Mouse (Mus musculus) MEL (cell line): ENCODE data around the gene Tmeff1. TPM values are rescaled to one million over a fixed set of nuclear protein-coding genes. Genes with fewer than 3 reads are reported as not detected.

Experiments used
- DNase-seq: peaks from one replicate; pipeline ENCODE4 v3.0.0; 2011; ENCODE audit warnings: low read depth, low spot score
- H3K27ac ChIP-seq: 2 replicates; pipeline ENCODE4 v1.5.1; 2012; ENCODE audit warnings: low read depth, mild to moderate bottlenecking, control low read depth, low read length, moderate library complexity; ENCODE audit not compliant: control insufficient read depth
- H3K27me3 ChIP-seq, 2 experiments: fragments of 150-350 bp in 1 of 2; sonication (generic) in 1 of 2; 2 replicates each; pipeline ENCODE4 v1.6.1; 2012; ENCODE audit warnings: low read length in 2 of 2, mild to moderate bottlenecking in 2 of 2, improper control_type of control experiment in 1 of 2, moderate library complexity in 1 of 2; ENCODE audit not compliant: insufficient read depth in 2 of 2, control insufficient read depth in 1 of 2
- H3K36me3 ChIP-seq, 2 experiments: 2 replicates each; pipeline ENCODE4 v1.6.1; 2012 to 2014; ENCODE audit warnings: low read length in 2 of 2, improper control_type of control experiment in 1 of 2, inconsistent platforms in 1 of 2, mild to moderate bottlenecking in 1 of 2; ENCODE audit not compliant: insufficient read depth in 2 of 2, control insufficient read depth in 1 of 2
- H3K4me1 ChIP-seq, 2 experiments: fragments of 150-350 bp in 1 of 2; sonication (generic) in 1 of 2; 2 replicates each; pipeline ENCODE4 v1.6.1; 2012; ENCODE audit warnings: low read length in 2 of 2, improper control_type of control experiment in 1 of 2, mild to moderate bottlenecking in 1 of 2; ENCODE audit not compliant: insufficient read depth in 2 of 2, control insufficient read depth in 1 of 2
- H3K4me3 ChIP-seq, 2 experiments: fragments of 150-350 bp in 1 of 2; sonication (generic) in 1 of 2; 2 replicates each; pipeline ENCODE4 v1.5.1; 2012; ENCODE audit warnings: low read depth in 2 of 2, low read length in 2 of 2, mild to moderate bottlenecking in 2 of 2, moderate library complexity in 2 of 2, control low read depth in 1 of 2, improper control_type of control experiment in 1 of 2; ENCODE audit not compliant: control insufficient read depth in 1 of 2, insufficient read depth in 1 of 2
- H3K79me2 ChIP-seq: 2 replicates; pipeline ENCODE4 v1.6.1; 2012; ENCODE audit warnings: mild to moderate bottlenecking, low read length, moderate library complexity; ENCODE audit not compliant: control insufficient read depth, poor library complexity, insufficient read depth
- H3K9ac ChIP-seq: 2 replicates; pipeline ENCODE4 v1.6.1; 2012; ENCODE audit warnings: low read depth, mild to moderate bottlenecking, control low read depth, low read length, moderate library complexity; ENCODE audit not compliant: control insufficient read depth, poor library complexity, severe bottlenecking
- H3K9me3 ChIP-seq: fragments of 150-350 bp; sonication (generic); replicated peaks from 2 replicates; pipeline ENCODE4 v1.6.1; 2012; ENCODE audit warnings: mild to moderate bottlenecking, low read length, improper control_type of control experiment, moderate library complexity; ENCODE audit not compliant: insufficient read depth
- CHD1 ChIP-seq: IDR thresholded peaks from 2 replicates; pipeline ENCODE4 v1.6.1; 2012; ENCODE audit warnings: low read depth, mild to moderate bottlenecking, inconsistent platforms, low read length, improper control_type of control experiment
- EP300 ChIP-seq, 2 experiments: IDR thresholded peaks; 2 replicates each; pipeline ENCODE4 v1.6.1; 2011; ENCODE audit warnings: improper control_type of control experiment in 2 of 2, low read length in 2 of 2, low read depth in 1 of 2, mild to moderate bottlenecking in 1 of 2
- ETS1 ChIP-seq: IDR thresholded peaks from 2 replicates; pipeline ENCODE4 v1.6.1; 2012; ENCODE audit warnings: low read depth, mild to moderate bottlenecking, inconsistent platforms, low read length, improper control_type of control experiment, moderate library complexity
- GATA1 ChIP-seq: IDR thresholded peaks from 2 replicates; pipeline ENCODE4 v1.6.1; 2011; ENCODE audit warnings: low read depth, low read length, improper control_type of control experiment
- HCFC1 ChIP-seq: IDR thresholded peaks from 2 replicates; pipeline ENCODE4 v1.6.1; 2012; ENCODE audit warnings: low read depth, mild to moderate bottlenecking, inconsistent platforms, low read length, improper control_type of control experiment, moderate library complexity
- JUND ChIP-seq: IDR thresholded peaks from 2 replicates; pipeline ENCODE4 v1.6.1; 2011; ENCODE audit warnings: low read depth, mild to moderate bottlenecking, improper control_type of control experiment, low read length
- KAT2A ChIP-seq: conservative IDR thresholded peaks from 2 replicates; pipeline ENCODE4 v1.6.1; 2012; ENCODE audit warnings: low read depth, low read length, improper control_type of control experiment, inconsistent platforms
- MAFK ChIP-seq: IDR thresholded peaks from 2 replicates; pipeline ENCODE4 v1.6.1; 2011; ENCODE audit warnings: low read depth, mild to moderate bottlenecking, low read length, improper control_type of control experiment, borderline replicate concordance
- MXI1 ChIP-seq: IDR thresholded peaks from 2 replicates; pipeline ENCODE4 v1.6.1; 2011; ENCODE audit warnings: mild to moderate bottlenecking, low read depth, low read length, improper control_type of control experiment
- MYB ChIP-seq: IDR thresholded peaks from 2 replicates; pipeline ENCODE4 v1.6.1; 2011; ENCODE audit warnings: mild to moderate bottlenecking, low read depth, low read length, improper control_type of control experiment
- NELFE ChIP-seq: IDR thresholded peaks from 2 replicates; pipeline ENCODE4 v1.6.1; 2011; ENCODE audit warnings: low read depth, low read length, improper control_type of control experiment
- NRF1 ChIP-seq: IDR thresholded peaks from 2 replicates; pipeline ENCODE4 v1.6.1; 2014; ENCODE audit warnings: low read depth, mild to moderate bottlenecking, inconsistent platforms, low read length, improper control_type of control experiment, moderate library complexity; ENCODE audit not compliant: poor library complexity, insufficient read depth, severe bottlenecking
- POLR2A ChIP-seq, 2 experiments: IDR thresholded peaks; 2 replicates each; pipeline ENCODE4 v1.6.1; 2011 to 2012; ENCODE audit warnings: low read length in 2 of 2, mild to moderate bottlenecking in 2 of 2, control low read depth in 1 of 2, improper control_type of control experiment in 1 of 2, low read depth in 1 of 2, moderate library complexity in 1 of 2; ENCODE audit not compliant: control insufficient read depth in 1 of 2, insufficient read depth in 1 of 2, poor library complexity in 1 of 2
- RCOR1 ChIP-seq: IDR thresholded peaks from 2 replicates; pipeline ENCODE4 v1.6.1; 2012; ENCODE audit warnings: low read depth, mild to moderate bottlenecking, inconsistent platforms, low read length, improper control_type of control experiment
- SIN3A ChIP-seq: IDR thresholded peaks from 2 replicates; pipeline ENCODE4 v1.6.1; 2012; ENCODE audit warnings: low read length, improper control_type of control experiment, inconsistent platforms
- SMC3 ChIP-seq: IDR thresholded peaks from 2 replicates; pipeline ENCODE4 v1.6.1; 2011; ENCODE audit warnings: low read depth, low read length, improper control_type of control experiment
- TBP ChIP-seq: IDR thresholded peaks from 2 replicates; pipeline ENCODE4 v1.8.0; 2011; ENCODE audit warnings: low read depth, low read length, improper control_type of control experiment
- UBTF ChIP-seq: IDR thresholded peaks from 2 replicates; pipeline ENCODE4 v1.6.1; 2012; ENCODE audit warnings: low read depth, mild to moderate bottlenecking, inconsistent platforms, low read length, improper control_type of control experiment, moderate library complexity, borderline replicate concordance; ENCODE audit not compliant: insufficient read depth
- USF1 ChIP-seq: IDR thresholded peaks from 2 replicates; pipeline ENCODE4 v1.6.1; 2014; ENCODE audit warnings: low read depth, mild to moderate bottlenecking, inconsistent platforms, low read length, improper control_type of control experiment, moderate library complexity
- USF2 ChIP-seq, 2 experiments: IDR thresholded peaks; 2 replicates each; pipeline ENCODE4 v1.6.1; 2011 to 2012; ENCODE audit warnings: improper control_type of control experiment in 2 of 2, low read length in 2 of 2, borderline replicate concordance in 1 of 2, inconsistent platforms in 1 of 2, low read depth in 1 of 2, mild to moderate bottlenecking in 1 of 2; ENCODE audit not compliant: insufficient read depth in 1 of 2
- ZC3H11A ChIP-seq: IDR thresholded peaks from 2 replicates; pipeline ENCODE4 v1.6.1; 2012; ENCODE audit warnings: low read depth, mild to moderate bottlenecking, inconsistent platforms, low read length, improper control_type of control experiment
- ZMIZ1 ChIP-seq: IDR thresholded peaks from 2 replicates; pipeline ENCODE4 v1.6.1; 2012; ENCODE audit warnings: low read depth, mild to moderate bottlenecking, inconsistent platforms, low read length, improper control_type of control experiment, moderate library complexity
- polyA plus RNA-seq, 2 experiments: library from polyadenylated mRNA; stranded (reverse) in 1 of 2; unstranded in 1 of 2; fragments of >175 nt in 1 of 2; fragments of >200 nt in 1 of 2; gene quantifications; 2 replicates each; pipeline versions ENCODE4 v1.2.1 to v1.2.4; 2012; ENCODE audit warnings: low replicate concordance in 2 of 2, low read depth in 1 of 2; ENCODE audit not compliant: insufficient read length in 2 of 2, insufficient read depth in 1 of 2, missing spikeins in 1 of 2
- total RNA-seq: library from RNA; depleted of rRNA; stranded (reverse); fragments of 300-350 nt; gene quantifications from 2 replicates; pipeline ENCODE4 v1.2.3, GENCODE M21; 2012

Gene Tmeff1
- total and polyA plus RNA-seq, 3 experiments, result not detected

- H3K9ac ChIP-seq, result no peak overlapping the region
- peaks cover 3% of the 10 kb centered on the region; the same call in 1 of the 2 replicates for H3K79me2 ChIP-seq
- TF ChIP-seq GATA1, result no peak
- TF ChIP-seq SIN3A, result no peak
- no peak for TF ChIP-seq MXI1
- TF ChIP-seq MAFK, result no peak
- TF ChIP-seq POLR2A (IDR thresholded peaks at IDR 0.05; ENCODE audit: control insufficient read depth in 1 of 2, insufficient read depth in 1 of 2, low read depth in 1 of 2, low read length in 2 of 2, poor library complexity in 1 of 2), result no peak
- no peak for TF ChIP-seq ETS1
- no peak for TF ChIP-seq ZC3H11A
- no peak for TF ChIP-seq KAT2A
- no peak for TF ChIP-seq TBP
- no peak for TF ChIP-seq CHD1
- TF ChIP-seq, all 39 proteins: peak for 0
- no peaks in the 10 kb centered on the region for H3K27me3 ChIP-seq
- H3K36me3 ChIP-seq, result peaks cover 0 to 5% of the 10 kb centered on the region in 2 experiments; a peak in 3 of 4 replicates
- H3K9me3 ChIP-seq, result no peaks in the 10 kb centered on the region
- DNase-seq, result no peak
- no peak overlapping the region for H3K27ac ChIP-seq
- peaks cover 0 to 2% of the 10 kb centered on the region in 2 experiments; a peak in 2 of 4 replicates for H3K4me1 ChIP-seq
- H3K4me3 ChIP-seq, result no peak overlapping the region
Observed at GRCm38 (mm10) chr4:48676570-48677185, 91.7 kb downstream of the Tmeff1 start.

GRCm38 (mm10) chr4:48677276-48677675 is 92.3 kb downstream of the Tmeff1 start:
- H3K79me2 ChIP-seq, result peaks cover 7% of the 10 kb centered on the region
- no peak overlapping the region for H3K27ac ChIP-seq
- H3K9ac ChIP-seq, result no peak overlapping the region
- H3K9me3 ChIP-seq, result no peaks in the 10 kb centered on the region
- H3K27me3 ChIP-seq, result no peaks in the 10 kb centered on the region
- H3K36me3 ChIP-seq, result peaks cover 0 to 5% of the 10 kb centered on the region in 2 experiments; a peak in 3 of 4 replicates
- H3K4me1 ChIP-seq, result peaks cover 0 to 2% of the 10 kb centered on the region in 2 experiments; a peak in 2 of 4 replicates
- no peak for TF ChIP-seq HCFC1
- no peak for TF ChIP-seq NRF1
- TF ChIP-seq JUND, result no peak
- no peak for TF ChIP-seq POLR2A (IDR thresholded peaks at IDR 0.05; ENCODE audit: control insufficient read depth in 1 of 2, insufficient read depth in 1 of 2, low read depth in 1 of 2, low read length in 2 of 2, poor library complexity in 1 of 2)
- no peak for TF ChIP-seq ZC3H11A
- no peak for TF ChIP-seq ZMIZ1
- no peak for DNase-seq
- no peak overlapping the region for H3K4me3 ChIP-seq

GRCm38 (mm10) chr4:48677812-48678211 is 92.8 kb downstream of the Tmeff1 start:
- no peak overlapping the region for H3K4me3 ChIP-seq
- no peak for DNase-seq
- H3K27ac ChIP-seq, result no peak overlapping the region
- no peaks in the 10 kb centered on the region for H3K27me3 ChIP-seq
- H3K79me2 ChIP-seq, result peaks cover 13% of the 10 kb centered on the region
- peaks cover 0 to 5% of the 10 kb centered on the region in 2 experiments; a peak in 3 of 4 replicates for H3K36me3 ChIP-seq
- H3K9ac ChIP-seq, result no peak overlapping the region
- peaks cover 0 to 2% of the 10 kb centered on the region in 2 experiments; a peak in 2 of 4 replicates for H3K4me1 ChIP-seq
- no peaks in the 10 kb centered on the region for H3K9me3 ChIP-seq
- TF ChIP-seq SMC3, result no peak
- no peak for TF ChIP-seq POLR2A (IDR thresholded peaks at IDR 0.05; ENCODE audit: control insufficient read depth in 1 of 2, insufficient read depth in 1 of 2, low read depth in 1 of 2, low read length in 2 of 2, poor library complexity in 1 of 2)
- TF ChIP-seq NRF1, result no peak
- TF ChIP-seq USF1, result no peak
- TF ChIP-seq MAFK, result no peak
- no peak for TF ChIP-seq NELFE
- no peak for TF ChIP-seq UBTF
- no peak for TF ChIP-seq HCFC1
- no peak for TF ChIP-seq RCOR1
- TF ChIP-seq USF2 (IDR thresholded peaks at IDR 0.05; ENCODE audit: borderline replicate concordance in 1 of 2, insufficient read depth in 1 of 2, low read depth in 1 of 2, low read length in 2 of 2), result no peak
- no peak for TF ChIP-seq ZC3H11A
- no peak for TF ChIP-seq MXI1
- TF ChIP-seq EP300 (IDR thresholded peaks at IDR 0.05; ENCODE audit: low read depth in 1 of 2, low read length in 2 of 2), result no peak
- TF ChIP-seq MYB, result no peak
